Mouse (Mus musculus) heart, adult 11 months (tissue): ENCODE results near the gene Mesd.
A peak's percentile ranks its signal among the peaks of the same experiment; 100 is the strongest.

ENCODE experiments used
- DNase-seq: peaks from one replicate; pipeline ENCODE4 v3.0.0; 2022

Mesd gene

GRCm38 (mm10) chr7:83884021-83884658 lies at the start of gene Mesd, which contains the start of gene Tlnrd1:
TSS of gene Mesd (plus strand) at chr7:83884466.
TSS of gene Tlnrd1 (minus strand) at chr7:83884305.
- DNase-seq: peak; percentile 100

DNA sequence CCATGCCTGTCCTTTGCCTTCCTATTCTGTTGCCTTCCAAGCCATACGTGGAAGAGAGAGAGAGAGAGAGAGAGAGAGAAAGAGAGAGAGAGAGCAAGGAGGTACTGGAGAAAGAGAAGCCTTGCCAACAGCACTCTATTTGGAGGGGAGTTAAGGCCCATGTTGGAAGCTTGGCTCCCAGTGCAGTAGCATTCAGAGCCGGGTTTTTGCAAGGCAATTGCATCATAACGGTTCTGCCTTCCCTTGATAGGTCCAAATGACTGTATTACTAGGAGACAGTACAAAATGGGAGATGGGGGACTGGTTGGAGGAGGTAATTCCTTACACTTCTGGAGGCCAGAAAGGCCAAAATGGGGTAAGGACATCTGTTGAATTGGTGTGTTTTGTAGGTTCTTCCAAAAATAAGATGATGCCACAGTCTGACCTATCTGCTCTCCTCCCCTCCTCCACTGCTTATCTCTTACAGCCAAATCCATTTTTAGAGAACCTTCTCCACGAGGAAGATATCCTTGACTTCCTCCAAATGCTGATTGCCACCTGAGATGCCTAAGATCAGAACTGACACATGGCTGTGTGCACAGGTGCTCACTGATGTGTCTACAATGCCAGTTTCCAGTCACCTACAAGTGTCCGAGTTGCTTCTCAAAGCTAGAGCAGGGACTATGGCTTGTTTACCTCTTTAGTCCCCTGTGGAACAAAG lies 45.6 kb upstream of the Mesd start:
- DNase-seq: peak; percentile 74

GRCm38 (mm10) chr7:83840076-83840475 lies 44.2 kb upstream of the Mesd start:
- peak; percentile 73 for DNase-seq

DNA sequence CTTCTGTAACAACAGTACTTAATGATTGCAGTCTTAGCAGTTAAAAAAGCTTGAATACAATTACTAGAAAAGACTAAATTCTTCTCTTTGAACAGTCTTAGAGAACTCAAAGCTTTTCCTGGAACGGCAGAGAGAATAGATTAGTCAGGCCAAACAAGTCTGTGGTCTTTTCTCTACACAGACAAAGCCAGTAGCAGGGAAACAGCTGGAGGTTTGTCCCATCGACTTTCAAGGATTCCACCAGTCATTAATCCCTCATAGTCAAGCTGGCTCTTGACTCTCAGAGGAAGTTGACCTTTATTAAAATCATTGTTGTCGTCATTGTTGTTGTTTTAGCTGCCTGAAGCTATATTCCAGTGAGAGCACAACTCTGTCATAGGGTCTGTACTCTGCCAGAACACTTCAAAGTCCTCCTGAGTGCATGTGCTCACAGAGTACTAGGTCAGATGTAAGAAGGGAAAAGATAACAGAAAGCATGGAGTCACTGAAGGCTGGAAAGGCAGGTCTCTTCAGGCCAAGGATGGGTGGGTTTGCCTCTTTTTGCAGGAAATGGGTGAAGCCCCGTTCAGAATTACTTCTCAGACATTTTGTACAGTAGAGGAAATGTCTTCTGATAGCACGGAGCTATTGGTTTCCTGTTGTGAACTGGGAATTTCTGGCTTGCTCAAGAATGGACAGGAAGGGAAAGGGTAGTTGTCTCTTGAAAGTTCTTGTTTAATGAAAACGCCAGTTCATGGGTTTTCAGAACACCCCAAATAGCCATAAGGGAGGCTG lies 41.6 kb upstream of the Mesd start:
- peak; percentile 84 for DNase-seq

- DNase-seq: peak; percentile 16
These were observed 39.5 kb upstream of the Mesd start for GRCm38 (mm10) chr7:83844807-83845206.

GRCm38 (mm10) chr7:83847187-83848075 lies 36.8 kb upstream of the Mesd start:
- DNase-seq: peak; percentile 39

- peak; percentile 63 for DNase-seq
These were observed 32.5 kb upstream of the Mesd start for GRCm38 (mm10) chr7:83851569-83852380.

- peak; percentile 82 for DNase-seq
These were observed 31.6 kb upstream of the Mesd start for GRCm38 (mm10) chr7:83852381-83853380.

DNA sequence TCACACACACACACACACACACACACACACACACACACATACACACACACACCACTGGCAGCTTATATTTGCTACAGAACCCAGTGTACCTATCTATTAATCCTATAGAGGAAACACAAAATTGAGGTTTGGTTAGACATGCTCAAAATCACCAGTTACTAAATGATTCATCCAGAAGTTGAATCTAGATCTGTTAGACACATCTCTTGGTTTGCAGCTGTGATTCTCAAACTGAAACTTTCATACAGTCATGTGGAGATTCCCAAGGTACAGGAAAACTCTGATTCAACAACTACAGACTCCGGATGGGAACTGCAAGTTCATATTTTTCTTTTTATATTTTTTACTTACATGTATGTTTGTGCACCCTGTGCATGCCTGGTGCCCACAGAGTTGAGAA lies 29.1 kb upstream of the Mesd start:
- DNase-seq: no peak

DNA sequence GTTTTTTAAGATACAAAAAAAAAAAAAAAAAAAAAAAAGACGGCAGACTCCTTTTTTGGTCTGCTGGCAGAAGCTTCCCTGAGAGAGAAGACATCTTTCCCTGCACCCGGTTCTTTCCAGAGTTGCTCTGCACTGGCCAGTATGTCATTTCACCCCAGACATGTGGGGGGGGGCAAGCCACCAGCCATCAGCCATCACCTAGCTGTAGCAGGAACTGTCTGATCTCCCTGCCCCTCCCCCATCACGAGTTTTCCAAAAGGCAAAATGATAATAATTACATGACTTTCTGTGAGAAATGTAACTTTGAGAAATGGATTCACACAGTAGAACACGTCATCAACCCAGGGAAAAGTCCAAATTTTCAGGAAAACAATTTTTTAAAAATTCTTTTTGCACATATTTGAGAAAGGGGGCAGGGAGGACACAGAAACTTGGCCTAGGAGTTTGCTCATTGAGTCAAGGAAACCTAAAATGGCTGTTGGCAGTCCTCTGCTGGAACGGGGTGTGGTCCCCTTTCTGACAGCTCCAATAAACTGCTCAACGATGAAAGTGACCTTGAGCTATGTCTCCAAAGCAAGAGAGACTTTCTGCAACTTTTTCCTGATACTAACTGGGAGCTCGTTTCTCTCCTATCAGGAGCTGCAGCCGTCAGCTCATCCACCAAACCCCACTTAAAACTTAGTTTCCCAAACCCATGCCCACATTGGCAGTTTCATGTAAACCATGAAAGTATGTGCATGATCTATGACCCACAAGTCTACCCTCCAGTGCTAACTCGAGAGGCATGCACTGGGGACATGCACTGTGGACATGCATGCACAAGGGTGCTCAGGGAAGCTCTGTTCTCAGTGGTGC lies 27.7 kb upstream of the Mesd start:
- DNase-seq: peak; percentile 91

DNA sequence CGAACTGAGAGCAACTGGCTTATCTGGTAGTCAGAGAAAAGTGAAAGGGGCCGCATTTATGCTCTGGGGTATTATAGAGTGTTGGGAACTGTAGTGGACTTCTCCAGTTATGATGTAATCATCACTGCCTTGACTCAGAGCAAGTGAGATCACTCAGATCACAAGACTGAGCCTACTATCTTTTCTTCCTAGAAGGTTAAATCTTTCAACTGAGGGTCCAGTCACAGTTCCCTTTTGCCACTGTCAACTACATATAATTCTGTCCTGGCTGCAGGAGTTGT lies 27.1 kb upstream of the Mesd start:
- no peak for DNase-seq

GRCm38 (mm10) chr7:83857921-83858320 lies 26.3 kb upstream of the Mesd start:
- no peak for DNase-seq

DNA sequence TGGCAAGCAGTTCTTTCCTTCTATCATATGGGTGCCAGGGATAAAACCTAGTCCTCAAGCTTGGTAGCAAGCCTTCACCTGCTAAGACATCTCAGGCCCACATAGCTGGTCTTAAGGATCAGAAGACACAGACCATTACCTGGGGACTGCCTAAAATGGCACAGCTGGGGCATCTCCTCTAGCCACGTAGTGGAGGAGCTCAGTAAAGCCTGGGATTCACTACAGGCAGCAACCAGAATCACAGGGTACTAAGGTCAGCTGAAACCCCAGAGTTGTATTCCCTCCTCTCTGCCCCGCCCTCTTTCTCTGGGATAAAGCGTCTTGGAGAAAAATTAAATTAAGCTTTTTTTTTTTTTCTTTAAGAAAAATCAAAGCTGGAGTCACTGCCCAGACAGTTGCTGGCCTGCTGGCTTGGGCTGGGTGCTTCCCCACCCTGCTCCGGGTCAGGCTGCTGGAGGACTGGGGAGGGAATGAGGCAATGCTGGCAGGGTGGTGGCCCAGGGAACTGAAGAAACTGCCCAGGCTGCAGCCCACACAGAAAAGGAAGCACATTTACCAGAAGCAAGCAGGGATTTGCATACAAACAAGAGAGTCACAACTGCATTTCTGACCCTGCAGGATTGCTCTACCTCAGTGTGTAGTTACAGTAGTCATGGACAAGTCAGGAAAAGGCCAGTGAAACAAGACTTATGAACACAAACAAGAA lies 24.7 kb upstream of the Mesd start:
- peak; percentile 97 for DNase-seq

DNA sequence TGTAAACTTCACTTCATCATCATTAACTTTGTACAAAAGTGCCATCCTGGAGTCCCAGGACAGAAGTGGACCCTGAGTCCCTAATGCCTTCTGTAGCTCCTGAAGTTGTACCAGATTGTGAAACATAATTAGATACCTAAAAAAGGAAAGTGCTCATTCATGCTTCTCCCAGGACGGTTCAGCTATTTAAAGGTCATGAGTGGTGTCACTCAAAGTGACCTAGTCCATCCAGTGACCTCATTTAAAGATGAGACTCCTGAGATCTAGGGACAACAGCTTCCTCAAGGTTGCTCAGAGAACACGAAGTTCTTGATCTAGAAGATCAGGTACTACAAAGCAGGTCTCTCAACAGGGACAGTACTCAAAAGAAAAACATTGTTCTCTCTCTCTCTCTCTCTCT lies 20.7 kb upstream of the Mesd start:
- DNase-seq: peak; percentile 76

GRCm38 (mm10) chr7:83868200-83868599 lies 16.1 kb upstream of the Mesd start:
- DNase-seq: no peak

- DNase-seq: peak; percentile 79
These were observed 14.3 kb upstream of the Mesd start for GRCm38 (mm10) chr7:83869839-83870543.

DNA sequence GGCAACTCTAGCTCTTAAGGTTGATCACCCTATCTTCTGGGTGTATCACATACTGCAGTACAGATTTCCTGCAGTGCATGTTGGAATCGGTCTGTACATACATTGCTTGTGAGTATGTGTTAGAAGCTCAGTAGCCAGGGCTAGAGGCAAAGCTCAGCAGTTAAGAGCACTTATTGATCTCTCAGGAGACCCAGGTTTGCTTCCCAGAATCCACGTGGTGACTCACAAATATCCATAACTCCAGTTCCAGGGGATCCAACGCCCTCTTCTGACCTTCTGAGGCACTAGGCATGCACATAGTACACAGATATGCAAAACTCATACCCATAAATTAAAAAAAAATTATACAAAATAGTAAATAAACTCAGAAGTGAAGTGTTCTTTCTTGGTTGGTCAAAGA lies 7.2 kb upstream of the Mesd start:
- no peak for DNase-seq

DNA sequence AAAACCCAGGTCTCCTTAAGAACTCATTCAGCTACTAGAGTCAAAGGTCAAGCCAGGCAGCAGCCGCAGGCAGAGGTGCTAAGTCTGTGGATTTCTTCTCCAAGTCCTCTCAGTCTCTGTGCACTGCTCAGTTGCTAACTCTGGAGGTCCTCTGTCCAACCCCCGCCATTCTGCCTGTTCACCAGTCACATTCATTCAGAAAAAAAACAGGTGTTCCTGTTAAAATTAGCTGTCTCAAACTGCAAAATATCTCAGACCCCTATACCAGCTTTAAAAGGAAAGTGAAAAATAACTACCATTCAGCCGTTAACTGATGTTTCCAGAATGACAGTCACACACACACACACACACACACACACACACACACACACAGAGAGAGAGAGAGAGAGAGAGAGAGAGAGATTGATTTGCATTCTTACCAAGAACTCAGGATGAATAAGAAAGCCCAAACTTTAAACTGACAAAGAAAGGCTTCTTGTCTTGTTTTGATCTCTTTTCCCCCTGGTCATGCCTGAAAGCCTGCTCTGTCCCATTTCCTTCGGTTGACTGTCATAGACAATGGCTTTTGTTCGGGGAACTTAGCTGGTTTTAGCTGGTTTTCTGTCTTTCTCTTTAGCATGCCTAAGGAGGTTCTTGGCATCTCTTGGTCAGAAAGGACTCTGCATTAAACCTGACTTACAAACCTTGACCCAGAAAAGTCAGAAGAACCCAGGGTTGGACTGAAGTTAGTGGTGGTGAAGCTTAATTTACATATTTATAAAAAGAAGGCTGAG lies 5.4 kb upstream of the Mesd start:
- peak; percentile 74 for DNase-seq
